Mouse (Mus musculus) CH12.LX (cell line): ENCODE results near the gene Defb36.

ENCODE experiments used
- CTCF ChIP-seq, 2 experiments: IDR thresholded peaks in 1 of 2; conservative IDR thresholded peaks in 1 of 2; 2 replicates each; pipeline ENCODE4 v1.5.1; 2011 to 2012; ENCODE audit warnings: low read depth in 2 of 2, low read length in 2 of 2, improper control_type of control experiment in 1 of 2, inconsistent platforms in 1 of 2, mild to moderate bottlenecking in 1 of 2, moderate library complexity in 1 of 2
- POLR2AphosphoS2 ChIP-seq: IDR thresholded peaks from 2 replicates; pipeline ENCODE4 v1.6.1; 2011; ENCODE audit warnings: low read depth, low read length, improper control_type of control experiment
- USF1 ChIP-seq: IDR thresholded peaks from 2 replicates; pipeline ENCODE4 v1.6.1; 2014; ENCODE audit warnings: low read depth, mild to moderate bottlenecking, inconsistent platforms, low read length, improper control_type of control experiment
- USF2 ChIP-seq: conservative IDR thresholded peaks from 2 replicates; pipeline ENCODE4 v1.6.1; 2011; ENCODE audit warnings: low read depth, low read length, improper control_type of control experiment

- TF ChIP-seq CTCF (conservative IDR thresholded peaks at IDR 0.05 in 1 of 2, IDR thresholded peaks at IDR 0.05 in 1 of 2; ENCODE audit: low read depth in 2 of 2, low read length in 2 of 2) (no peak), POLR2AphosphoS2 (no peak), USF2 (no peak), USF1 (no peak)
These were observed 33.8 kb upstream of the Defb36 start for GRCm38 (mm10) chr2:152570313-152570712.
